Mouse (Mus musculus): ENCODE results near the gene Wars.
"Not testable (repeated sequence)": the region's sequence is repeated elsewhere in the genome, so short reads cannot be mapped to it uniquely, and the experiment has no call there.

Wars gene

DNA sequence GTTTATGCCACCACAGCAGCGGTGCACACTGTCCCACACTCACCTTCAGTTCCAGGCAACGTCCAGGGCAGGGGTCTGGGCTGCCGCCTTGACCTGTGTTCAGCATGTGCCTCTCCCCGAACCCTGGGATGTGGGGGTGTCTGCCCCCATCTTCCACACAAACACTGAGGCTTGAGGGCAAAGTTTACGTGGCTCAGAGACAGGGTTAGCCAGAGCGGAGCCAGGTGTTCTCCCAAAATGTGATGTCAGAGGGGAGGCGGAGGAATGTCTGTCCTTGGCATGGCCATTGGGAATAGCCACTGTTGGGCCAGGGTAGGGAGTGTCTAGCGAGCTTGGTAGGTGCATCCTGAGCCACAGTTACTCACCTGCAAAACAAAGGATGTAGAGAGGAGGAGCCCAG, 41.2 kb downstream of the Wars start:
- no peak for DNase-seq

- DNase-seq, result no peak
These were observed 43.1 kb downstream of the Wars start for GRCm38 (mm10) chr12:108850886-108851285.

GRCm38 (mm10) chr12:108850129-108850528, 43.8 kb downstream of the Wars start:
- DNase-seq, result no peak

- DNase-seq, result no peak
These were observed 44.4 kb downstream of the Wars start for GRCm38 (mm10) chr12:108849488-108850022.

- not testable (repeated sequence) for DNase-seq
These were observed 45.9 kb downstream of the Wars start for GRCm38 (mm10) chr12:108848033-108848432.

GRCm38 (mm10) chr12:108842663-108843062, 51.3 kb downstream of the Wars start:
- DNase-seq, result no peak

DNA sequence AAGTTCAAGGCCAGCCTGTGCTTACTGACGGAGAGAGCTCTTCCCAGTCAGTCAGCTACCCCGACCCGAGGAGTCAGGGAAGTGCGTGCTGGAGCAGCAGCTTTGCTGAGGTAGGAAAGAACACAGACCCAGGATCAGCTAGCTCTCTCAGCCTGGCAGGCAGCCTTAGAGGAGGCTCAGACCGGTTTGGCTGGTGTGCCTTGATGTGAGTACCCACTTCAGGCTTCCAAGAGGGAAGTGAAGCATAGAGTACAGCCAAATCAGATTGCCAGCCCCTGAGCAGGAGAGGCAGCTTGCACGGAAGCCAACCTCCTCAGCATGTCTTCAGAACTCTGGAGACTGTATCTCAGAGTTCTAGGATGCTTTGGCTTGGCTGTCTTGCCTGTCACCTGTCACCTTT, 52.8 kb downstream of the Wars start:
- DNase-seq, result no peak

DNA sequence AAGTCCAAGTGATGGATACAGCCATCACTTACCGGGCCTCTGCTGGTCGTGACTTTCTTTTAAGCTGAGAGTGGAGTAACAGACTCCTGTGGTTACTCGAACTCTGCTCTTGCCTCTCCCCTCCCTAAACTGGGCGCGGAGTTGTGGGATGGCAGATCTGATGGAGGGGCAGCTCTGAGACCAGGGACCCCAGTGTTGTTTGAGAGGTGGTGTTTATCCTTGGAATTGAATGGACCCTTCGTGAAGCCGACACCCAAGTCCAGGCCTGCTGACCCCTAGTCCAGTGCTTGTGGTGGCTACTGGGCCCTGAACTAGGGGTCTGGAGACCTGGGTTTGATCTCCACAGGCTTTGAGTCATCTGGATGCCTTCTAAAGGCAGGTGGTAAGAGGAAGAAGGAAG, 57.3 kb downstream of the Wars start:
- DNase-seq, result no peak

- peak; percentile 97 for DNase-seq
These were observed 58.0 kb downstream of the Wars start, which contains the start of the genes Slc25a29 and Slc25a47 for GRCm38 (mm10) chr12:108835840-108836409. Slc25a29 (minus strand) TSS chr12:108835883. Slc25a47 (plus strand) TSS chr12:108836046.

DNA sequence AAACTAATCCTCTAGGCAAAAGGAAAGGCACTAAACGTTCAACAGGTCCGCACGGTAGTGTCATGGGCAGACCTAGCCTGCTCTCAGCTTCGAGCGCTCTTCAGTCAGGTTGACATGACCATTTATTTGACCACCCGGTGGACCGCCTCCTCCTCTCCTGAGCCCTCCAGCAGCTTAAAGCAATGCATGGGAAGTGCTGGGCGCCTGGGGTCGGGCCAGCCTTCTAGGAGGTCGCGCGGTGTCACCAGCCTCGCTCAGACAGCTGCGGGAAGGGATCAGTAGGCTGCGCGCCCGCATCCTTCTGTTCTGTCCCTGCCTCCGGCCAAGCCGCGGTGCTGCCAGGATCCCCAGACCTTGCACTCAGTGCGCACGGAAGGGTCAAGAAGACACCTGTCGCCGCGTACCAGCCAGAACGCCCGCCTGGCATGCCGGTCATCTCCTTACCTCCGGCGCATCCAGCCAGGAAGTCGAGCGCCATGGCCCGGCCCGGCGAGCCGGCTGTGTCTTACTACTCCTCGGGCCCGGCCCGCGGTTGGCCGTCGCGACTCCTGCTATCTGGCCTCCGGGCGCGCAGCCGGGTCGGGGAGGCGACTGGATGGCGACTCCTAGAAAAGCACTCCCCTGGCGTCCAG, 58.6 kb downstream of the Wars start:
- DNase-seq, result no peak

GRCm38 (mm10) chr12:108834786-108835185, 59.2 kb downstream of the Wars start:
- no peak for DNase-seq

DNA sequence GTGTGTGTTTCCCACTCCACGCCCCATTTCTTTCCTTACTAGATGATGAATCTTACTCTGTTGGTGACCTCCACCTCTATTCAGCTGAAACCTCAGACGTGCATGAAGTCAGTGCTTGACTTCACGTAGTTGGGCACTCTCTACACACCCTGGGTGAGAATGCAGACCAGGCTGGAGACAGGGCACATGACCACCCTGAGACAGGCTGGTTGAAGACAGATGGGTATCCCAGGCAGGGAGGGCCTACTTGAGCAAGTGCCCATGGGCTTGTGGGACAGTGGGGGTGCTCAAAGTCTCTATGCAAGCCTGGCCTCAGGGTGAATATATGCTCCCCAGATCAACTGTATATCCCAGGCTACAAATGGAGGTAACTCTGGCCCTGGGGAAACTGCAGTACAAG, 59.6 kb downstream of the Wars start:
- no peak for DNase-seq

DNA sequence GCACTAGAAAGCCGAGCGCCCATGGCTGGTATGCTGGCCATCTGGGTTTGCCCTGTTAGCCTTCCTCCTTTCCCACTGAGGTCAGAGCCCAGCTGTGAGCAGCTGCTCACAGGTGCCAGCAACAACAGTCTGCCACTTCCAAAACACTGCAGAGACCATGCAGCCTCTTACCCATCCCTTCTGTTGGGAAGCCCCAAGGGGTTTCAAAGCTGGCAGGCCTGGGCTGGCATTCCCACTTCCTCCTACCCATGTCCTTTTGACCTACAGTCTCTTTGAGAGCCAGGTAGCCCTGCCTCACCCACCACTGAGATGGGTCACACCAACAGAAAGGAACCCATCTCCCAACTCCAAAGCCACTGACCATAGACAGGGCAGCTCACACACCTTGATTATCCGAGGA, 60.6 kb downstream of the Wars start:
- DNase-seq, result no peak

GRCm38 (mm10) chr12:108832851-108833250, 61.1 kb downstream of the Wars start:
- DNase-seq, result no peak

- peak; percentile 33 for DNase-seq
These were observed 61.9 kb downstream of the Wars start for GRCm38 (mm10) chr12:108831966-108832643.

DNA sequence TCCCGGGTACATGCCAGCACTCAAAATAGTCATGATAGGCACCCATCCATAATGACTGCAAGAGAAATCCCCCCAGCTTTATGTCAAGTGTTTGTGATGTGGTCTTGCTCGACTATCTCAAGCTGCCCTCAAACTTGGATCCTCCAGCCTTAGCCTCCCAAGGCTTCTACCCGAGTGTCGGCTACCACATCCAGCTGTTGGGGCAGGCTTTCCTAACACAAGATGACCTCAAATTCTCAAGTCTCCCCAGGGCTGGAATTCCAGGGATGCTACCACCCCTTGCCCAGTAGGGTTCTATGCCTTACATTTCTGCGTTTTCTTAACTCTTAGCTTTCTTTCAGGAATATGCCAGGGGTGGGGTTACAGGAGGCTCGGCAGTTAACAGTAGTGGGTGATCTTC, 63.6 kb downstream of the Wars start:
- DNase-seq, result no peak

DNA sequence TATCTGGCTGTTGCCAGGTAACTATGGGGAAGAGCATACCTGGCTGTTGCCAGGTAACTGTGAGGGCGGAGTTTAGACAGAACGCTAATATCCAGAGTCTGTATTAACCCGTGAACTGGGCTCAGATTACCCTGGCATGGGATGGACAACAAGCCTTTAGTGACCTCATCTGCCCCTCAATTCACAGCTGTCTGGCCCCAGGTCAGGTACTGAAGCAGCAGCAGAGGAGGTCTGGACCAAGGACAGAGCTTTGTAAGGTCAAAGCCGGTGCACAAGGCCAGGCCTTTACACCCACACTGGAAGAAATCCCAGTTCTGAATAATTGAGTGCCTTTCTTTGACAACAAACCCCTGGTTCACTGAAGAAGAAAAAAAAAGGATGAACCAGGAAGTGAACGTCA, 64.3 kb downstream of the Wars start:
- DNase-seq, result no peak

- DNase-seq, result no peak
These were observed 66.3 kb downstream of the Wars start for GRCm38 (mm10) chr12:108827641-108828040.

DNA sequence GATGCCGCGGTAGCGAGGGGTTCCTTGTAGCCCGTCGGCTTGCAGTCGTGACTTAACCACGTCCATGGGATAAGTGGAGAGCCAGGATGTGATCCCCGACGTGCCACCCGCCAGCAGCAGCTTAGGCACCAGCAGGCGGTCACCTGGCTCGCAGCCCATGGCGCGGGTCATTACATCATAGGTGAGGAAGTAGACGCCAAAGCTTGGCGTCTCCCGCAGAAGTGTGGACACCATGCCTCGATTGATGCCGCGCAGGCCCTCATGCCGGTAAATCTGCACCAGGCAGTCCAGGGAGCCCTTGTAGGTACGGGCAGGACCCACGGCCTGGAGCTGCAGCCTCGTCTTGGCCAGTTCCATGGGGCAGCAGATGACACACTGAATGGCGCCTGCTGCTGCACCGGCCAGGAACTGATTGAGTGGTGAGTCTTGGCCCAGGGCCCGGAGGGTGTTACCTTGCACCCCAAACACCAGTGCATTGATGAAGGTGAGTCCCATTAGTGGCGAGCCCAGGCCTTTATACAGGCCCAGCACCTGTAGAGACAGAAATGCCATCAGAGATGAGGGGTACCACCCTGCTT, 66.9 kb downstream of the Wars start:
- no peak for DNase-seq

DNA sequence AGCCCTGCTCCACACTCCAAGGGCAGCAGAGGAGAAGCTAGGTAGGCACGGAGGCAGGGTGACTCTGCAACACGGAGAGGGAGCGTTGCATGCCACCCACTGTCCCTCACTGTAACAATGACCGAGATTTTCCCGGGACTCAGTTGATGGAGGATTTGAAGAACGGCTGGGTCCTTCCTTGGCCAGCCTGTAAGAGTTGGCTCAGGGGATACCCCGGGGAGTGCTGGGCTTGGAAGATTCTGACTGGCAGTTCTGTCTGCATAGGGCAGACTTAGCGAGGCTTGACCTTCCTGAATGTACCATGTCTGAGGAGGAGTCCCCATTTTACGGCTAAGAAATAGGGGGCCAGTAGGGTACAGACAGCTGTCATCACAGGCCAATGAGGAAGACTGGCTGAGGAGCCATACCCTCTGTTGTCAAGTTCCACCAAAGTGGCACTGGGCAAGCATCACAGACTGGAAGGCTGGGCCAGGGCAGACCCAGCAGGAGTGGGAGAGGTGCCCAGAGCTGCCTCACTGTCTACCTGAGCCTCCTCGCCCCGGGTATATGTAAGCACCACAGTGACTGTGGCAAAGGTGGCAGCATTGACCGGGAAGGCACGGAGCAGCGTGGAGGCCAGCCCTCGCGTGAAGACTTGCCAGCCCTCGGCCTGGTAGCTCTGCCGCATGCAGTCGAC, 67.6 kb downstream of the Wars start:
- DNase-seq, result no peak

DNA sequence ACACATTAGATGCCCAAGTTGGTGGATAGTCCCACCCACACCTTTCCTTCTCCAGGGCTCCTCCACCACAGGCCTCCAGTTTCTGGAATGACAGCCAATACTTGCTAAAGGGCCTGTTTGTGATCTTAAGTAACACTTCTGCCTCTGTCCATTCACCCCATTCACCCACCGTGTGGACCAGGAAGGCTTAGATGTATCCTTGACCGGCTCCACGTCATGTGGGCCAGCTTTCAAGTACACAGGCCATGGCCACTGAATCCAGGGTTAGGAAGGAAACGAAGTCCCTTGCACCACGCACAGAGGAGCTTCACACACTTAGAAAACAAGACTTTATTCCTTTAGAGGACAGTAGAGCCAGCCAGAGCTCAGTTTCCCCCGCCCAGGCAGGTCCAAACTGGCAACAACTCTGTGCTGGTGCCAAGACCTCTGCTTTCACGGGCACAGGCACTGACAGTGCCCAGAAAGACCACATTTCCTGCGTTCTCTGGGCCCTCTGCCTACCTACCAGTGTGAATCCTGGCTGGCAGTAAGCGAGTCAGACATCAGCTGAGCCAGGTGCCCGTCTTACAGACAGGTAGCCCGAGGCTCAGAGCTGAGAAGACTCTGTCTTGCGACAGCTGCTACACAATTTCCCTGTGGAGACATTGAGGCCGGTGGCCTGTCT, 68.3 kb downstream of the Wars start:
- no peak for DNase-seq

DNA sequence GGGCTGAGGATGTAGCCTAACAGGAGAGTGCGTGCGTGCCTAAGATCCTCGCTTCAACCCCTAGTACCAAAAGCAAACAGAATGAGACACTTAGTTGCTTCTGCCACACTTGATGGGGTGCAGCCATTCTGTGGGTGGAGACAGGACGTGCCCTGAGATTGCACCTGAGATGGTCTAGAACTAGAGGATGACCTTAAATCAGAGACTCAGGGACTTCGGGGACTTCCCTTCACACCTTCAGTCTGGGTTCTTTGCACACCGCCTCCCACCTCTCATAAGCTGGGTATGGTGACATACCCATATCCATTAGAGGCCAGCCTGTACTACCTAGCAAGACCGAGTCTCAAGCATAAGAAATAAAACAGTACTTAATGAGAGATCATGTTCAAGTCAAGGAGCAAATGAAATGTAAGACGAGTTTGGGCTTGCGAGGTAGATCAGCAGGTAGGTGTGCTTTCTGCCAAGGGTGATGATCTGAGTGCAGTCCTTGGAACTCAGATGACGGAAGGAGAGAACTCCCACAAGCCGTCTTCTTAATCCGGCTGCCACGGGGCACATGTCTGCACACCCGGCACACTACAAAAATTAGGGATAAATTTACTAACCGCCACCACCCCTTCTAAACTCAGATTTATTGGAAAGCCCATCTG, 69.6 kb downstream of the Wars start:
- no peak for DNase-seq

Measured in right cerebral cortex, postnatal 4 days (tissue).